24 mouse cellular contexts compared by ENCODE assay signal in the genomic region with DNA sequence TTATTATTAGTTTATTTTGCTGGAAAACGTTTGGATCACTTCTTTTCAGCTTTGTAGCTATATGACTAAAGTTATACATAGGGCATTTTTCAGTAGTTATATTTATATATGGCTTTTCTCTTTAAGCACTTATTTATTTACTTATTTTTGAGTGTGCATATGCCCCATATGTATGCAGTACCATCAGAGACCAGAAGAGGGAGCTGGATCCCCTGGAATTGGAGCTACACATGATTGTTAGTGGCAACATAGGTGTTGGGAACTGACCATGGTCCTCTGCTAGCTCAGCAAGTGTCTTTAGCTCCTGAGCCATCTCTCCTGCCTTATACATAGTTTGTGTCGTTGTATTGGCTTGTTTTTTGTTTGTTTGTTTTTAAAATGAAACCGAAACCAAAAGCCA. TPM values are rescaled to one million over a fixed set of nuclear protein-coding genes. Genes with fewer than 3 reads are reported as not detected.
DNase-seq lines count a peak whose midpoint lies in the region; ATAC-seq and TF ChIP-seq lines count a peak whose summit lies in the region.
"Had no signal": no experiment of that assay in that cellular context is flagged by ENCODE, and none has a peak within 500 bp of the region (broad histone marks: within the 10 kb centered on the region; RNA-seq: fewer than 3 reads in every experiment).

No protein-coding gene starts in this region.

- intact Hi-C loops in gastrocnemius, adult 2 months (cut with DNase I), result no loop called here
- intact Hi-C loops in gastrocnemius, postnatal 14 days (cut with DNase I; ENCODE audit: low total_unique reads), result no loop called here

- TF ChIP-seq EP300 in liver, embryonic 14.5 days (IDR thresholded peaks at IDR 0.05; ENCODE audit: low read depth), result no peak

- H3K9ac ChIP-seq in liver, embryonic 14.5 days (replicated peaks), result no peak overlapping the region
- H3K9ac ChIP-seq: embryonic facial prominence, embryonic 15.5 days; neural tube, embryonic 15.5 days had no signal

- no peak overlapping the region for H3K27ac ChIP-seq in gastrocnemius, adult 2 months
- no peak overlapping the region for H3K27ac ChIP-seq in liver, embryonic 14.5 days
- H3K27ac ChIP-seq: embryonic facial prominence, embryonic 15.5 days; midbrain, embryonic 10.5 days; neural tube, embryonic 15.5 days had no signal

- TF ChIP-seq POLR2A in brain, embryonic 14.5 days (IDR thresholded peaks at IDR 0.05; ENCODE audit: borderline replicate concordance, extremely low read depth, insufficient read depth, insufficient read length, poor library complexity, severe bottlenecking), result no peak

- ATAC-seq in liver, embryonic 14.5 days (ENCODE audit: insufficient read depth), result no peak
- ATAC-seq: hindbrain, embryonic 16.5 days; lung, postnatal 0 days had no signal

- no peak for DNase-seq in gastrocnemius, adult 2 months
- no peak for DNase-seq in gastrocnemius, postnatal 14 days
- no peak for DNase-seq in liver, embryonic 14.5 days (ENCODE audit: low read depth in 3 of 3, low spot score in 3 of 3)
- no peak for DNase-seq in liver
- DNase-seq in ES-CJ7 (ENCODE audit: low read depth, low spot score), result peak; percentile 73
- DNase-seq in brain, embryonic 14.5 days (ENCODE audit: low read depth), result no peak
- no peak for DNase-seq in right cerebral cortex, postnatal 36 days (ENCODE audit: low spot score in 2 of 2)
- no peak for DNase-seq in layer of hippocampus, postnatal 25 days (ENCODE audit: extremely low spot score in 1 of 2, low spot score in 1 of 2)
- DNase-seq: adrenal gland, adult 2 months; B cell, adult 2 months; cerebellum, adult 18-20 months had no signal

- no peaks in the 10 kb centered on the region for H3K27me3 ChIP-seq in liver, embryonic 14.5 days (ENCODE audit: control insufficient read depth, insufficient read depth, low read length)
- H3K27me3 ChIP-seq: embryonic facial prominence, embryonic 15.5 days; neural tube, embryonic 15.5 days had no signal

- H3K9me3 ChIP-seq in liver, embryonic 14.5 days (ENCODE audit: control insufficient read depth, low read length), result no peaks in the 10 kb centered on the region
- H3K9me3 ChIP-seq: embryonic facial prominence, embryonic 15.5 days; neural tube, embryonic 15.5 days had no signal

- 68% methylated on average over 3 of the region's 3 CpGs for WGBS in liver, embryonic 14.5 days (ENCODE audit: insufficient replicate concordance)

- no peak overlapping the region for H3K4me3 ChIP-seq in gastrocnemius, adult 2 months
- no peak overlapping the region for H3K4me3 ChIP-seq in liver, embryonic 14.5 days (ENCODE audit: insufficient read depth in 1 of 2, low read depth in 2 of 2, low read length in 2 of 2)
- H3K4me3 ChIP-seq: embryonic facial prominence, embryonic 15.5 days; midbrain, embryonic 10.5 days; neural tube, embryonic 15.5 days had no signal

- H3K4me2 ChIP-seq in liver, embryonic 14.5 days (ENCODE audit: low read depth), result no peak overlapping the region
- H3K4me2 ChIP-seq: embryonic facial prominence, embryonic 15.5 days; neural tube, embryonic 15.5 days had no signal

- no peaks in the 10 kb centered on the region for H3K36me3 ChIP-seq in liver, embryonic 14.5 days (replicated peaks; ENCODE audit: control insufficient read depth, insufficient read depth, low read depth)
- H3K36me3 ChIP-seq: embryonic facial prominence, embryonic 15.5 days; midbrain, embryonic 10.5 days; neural tube, embryonic 15.5 days had no signal

- 0 out of 2 replicates have a peak, but pooled peaks have one; percentile 2 for TF ChIP-seq CTCF in gastrocnemius, adult 2 months (IDR thresholded peaks at IDR 0.05)
- peak; percentile 40 for TF ChIP-seq CTCF in liver, embryonic 14.5 days (IDR thresholded peaks at IDR 0.05; ENCODE audit: low read depth)
- TF ChIP-seq CTCF in brain, embryonic 14.5 days (IDR thresholded peaks at IDR 0.05; ENCODE audit: borderline replicate concordance, extremely low read depth, insufficient read depth, insufficient read length), result peak; percentile 25; the same call in 1 of the 2 replicates

- no peaks in the 10 kb centered on the region for H3K4me1 ChIP-seq in liver, embryonic 14.5 days (replicated peaks; ENCODE audit: control insufficient read depth in 2 of 2, insufficient read depth in 2 of 2, low read length in 1 of 2)
- H3K4me1 ChIP-seq: embryonic facial prominence, embryonic 15.5 days; neural tube, embryonic 15.5 days had no signal

RNA-seq across cellular contexts. Expression of a gene that starts 29.5 kb away (rescaled TPM):
- total RNA-seq in gastrocnemius, adult 2 months (2021), result not detected
- not detected for total RNA-seq in gastrocnemius, postnatal 14 days (2021)
- polyA plus RNA-seq in liver, embryonic 14.5 days (2012; rRNA removed), result 0.01 TPM in 1 of 2 replicates, not detected in the other
- polyA plus RNA-seq in liver, embryonic 14.5 days (2014; fragmentation: Nextera tagmentation; extraction: Ambion mirVana), result not detected in 2 replicates
- polyA plus RNA-seq in brain, embryonic 14.5 days (2012; rRNA removed), result 28.5 and 31.1 TPM in 2 replicates
- 10 to 100 TPM in 1 of 2 experiments, 1 to 10 TPM in 1; 9.9 to 11.6 TPM for total RNA-seq in layer of hippocampus, postnatal 25 days (2021)
- total RNA-seq: adrenal gland, adult 2 months; heart, adult 8-10 months; liver, adult 2 months had no signal
- polyA plus RNA-seq: heart, postnatal 0 days; kidney, embryonic 14.5 days; liver, adult 2 months had no signal

RNA-seq across cellular contexts. Expression of a gene that starts 59.4 kb away (rescaled TPM):
- not detected for total RNA-seq in gastrocnemius, adult 2 months (2021)
- total RNA-seq in gastrocnemius, postnatal 14 days (2021), result not detected
- not detected in 2 replicates for polyA plus RNA-seq in liver, embryonic 14.5 days (2012; rRNA removed)
- polyA plus RNA-seq in liver, embryonic 14.5 days (2014; fragmentation: Nextera tagmentation; extraction: Ambion mirVana), result not detected in 2 replicates
- polyA plus RNA-seq in brain, embryonic 14.5 days (2012; rRNA removed), result not detected in 2 replicates
- total RNA-seq in layer of hippocampus, postnatal 25 days (2021), result not detected
- total RNA-seq: adrenal gland, adult 2 months; heart, adult 8-10 months; layer of hippocampus, adult 18-20 months; liver, adult 2 months had no signal
- polyA plus RNA-seq: adrenal gland, adult 2 months; cortical plate, adult 2 months; embryonic facial prominence, embryonic 15.5 days; forebrain, embryonic 11.5 days; heart, postnatal 0 days; hindbrain, embryonic 16.5 days; kidney, embryonic 14.5 days; liver, adult 2 months; lung, postnatal 0 days; midbrain, embryonic 10.5 days; neural tube, embryonic 15.5 days; small intestine, adult 2 months had no signal

Comparison
In these comparisons a context has a peak if more than half of its experiments do, and no peak if none do; other contexts are left out.
1. RNA of a gene that starts 29.5 kb away (total RNA-seq): 9.9 to 11.6 TPM in layer of hippocampus, postnatal 25 days; not detected in gastrocnemius, postnatal 14 days and not detected in gastrocnemius, adult 2 months; every median in the first group is over 10 times any median in the second.
2. Peak in every context shown above with its lines, with median percentiles within 50 percentile points of each other: CTCF ChIP-seq.